Mouse (Mus musculus) spleen, adult 2 months (tissue): ENCODE measurements around the gene Efs.

ENCODE experiments used
- CTCF ChIP-seq: fragments of 200-500 bp; IDR thresholded peaks from 2 replicates; pipeline ENCODE4 v1.5.1; 2011; ENCODE audit warnings: mild to moderate bottlenecking, inconsistent platforms; ENCODE audit not compliant: insufficient read depth, insufficient read length, insufficient replicate concordance; ENCODE audit errors: extremely low read depth
- POLR2A ChIP-seq: fragments of 200-500 bp; IDR thresholded peaks from 2 replicates; pipeline ENCODE4 v1.6.1; 2011; ENCODE audit warnings: low read depth, low read length, inconsistent platforms

- no peak for TF ChIP-seq CTCF
- no peak for TF ChIP-seq POLR2A
These were observed 37.8 kb upstream of the Efs start for GRCm38 (mm10) chr14:54963727-54964126.
